Mouse (Mus musculus) G1E (cell line): ENCODE data around the gene Gpat3.

Source experiments
- CTCF ChIP-seq: IDR thresholded peaks from 2 replicates; pipeline ENCODE4 v1.5.1; 2012; ENCODE audit warnings: low read depth, low read length, inconsistent platforms, mixed read lengths
- POLR2AphosphoS5 ChIP-seq: IDR thresholded peaks from 2 replicates; pipeline ENCODE4 v1.6.1; 2012; ENCODE audit warnings: low read depth, low read length, inconsistent platforms; ENCODE audit not compliant: insufficient replicate concordance
- TAL1 ChIP-seq: conservative IDR thresholded peaks from 2 replicates; pipeline ENCODE4 v1.6.1; 2012; ENCODE audit warnings: low read depth, low read length, inconsistent platforms, mixed read lengths

- TF ChIP-seq CTCF (no peak), POLR2AphosphoS5 (no peak), TAL1 (no peak)
Observed at GRCm38 (mm10) chr5:100913274-100913673, 67.8 kb downstream of the Gpat3 start.
